Mouse (Mus musculus) right cerebral cortex, adult 2 months (tissue): ENCODE results near the gene Dhdh.
"Not testable (repeated sequence)": the region's sequence is repeated elsewhere in the genome, so short reads cannot be mapped to it uniquely, and the experiment has no call there.

Experiments used
- DNase-seq, 2 experiments: peaks; one replicate each; pipeline ENCODE4 v3.0.0; 2021 to 2022; ENCODE audit warnings: low spot score in 2 of 2

Gene Dhdh

DNA sequence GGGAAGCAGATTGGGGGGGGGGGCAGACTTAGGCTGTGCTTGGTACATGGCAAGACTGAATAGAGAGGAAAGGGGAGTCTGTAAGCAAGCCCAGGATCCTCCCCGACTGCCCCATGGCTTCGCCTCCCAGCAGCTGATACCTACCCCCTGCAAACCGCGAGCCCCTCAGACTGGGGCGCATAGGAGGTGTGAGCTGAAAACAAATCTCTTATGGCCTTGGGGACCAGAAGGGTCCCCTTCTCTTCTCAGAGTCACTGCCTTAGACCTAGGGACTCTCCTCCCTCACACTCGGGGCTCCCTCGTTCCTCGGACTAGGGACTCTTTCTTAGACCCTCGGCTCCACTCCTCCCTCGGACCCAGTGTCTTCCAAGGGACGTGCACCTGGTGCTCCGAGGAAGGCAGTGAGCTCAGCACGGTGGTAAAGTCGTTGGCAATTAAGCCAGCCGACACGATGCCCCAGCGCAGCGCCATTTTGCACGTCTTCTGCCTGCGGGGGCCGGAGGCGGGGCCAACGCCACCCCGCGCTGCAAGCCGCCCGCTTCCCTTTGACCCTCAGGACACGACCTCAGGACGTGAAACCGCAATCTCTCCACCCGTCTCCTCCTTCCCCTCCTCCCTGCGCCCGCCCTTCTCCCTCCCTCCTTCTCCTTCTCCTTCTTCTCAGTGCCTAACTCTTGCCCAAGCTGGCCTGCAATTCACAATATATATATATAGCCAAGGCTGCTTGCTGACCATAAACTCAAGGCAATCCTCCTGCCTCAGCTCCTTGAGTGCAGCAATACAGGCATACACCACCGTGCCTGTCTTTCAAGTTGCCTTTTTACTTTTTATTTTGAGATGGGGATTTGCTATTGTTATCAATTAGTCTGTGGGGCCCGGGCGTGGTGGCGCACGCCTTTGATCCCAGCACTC is at the start of gene Dhdh:
Dhdh (minus strand) TSS at position 513 of the 912 bp plus-strand sequence.
- peak; percentile 36 to 44 for DNase-seq

DNA sequence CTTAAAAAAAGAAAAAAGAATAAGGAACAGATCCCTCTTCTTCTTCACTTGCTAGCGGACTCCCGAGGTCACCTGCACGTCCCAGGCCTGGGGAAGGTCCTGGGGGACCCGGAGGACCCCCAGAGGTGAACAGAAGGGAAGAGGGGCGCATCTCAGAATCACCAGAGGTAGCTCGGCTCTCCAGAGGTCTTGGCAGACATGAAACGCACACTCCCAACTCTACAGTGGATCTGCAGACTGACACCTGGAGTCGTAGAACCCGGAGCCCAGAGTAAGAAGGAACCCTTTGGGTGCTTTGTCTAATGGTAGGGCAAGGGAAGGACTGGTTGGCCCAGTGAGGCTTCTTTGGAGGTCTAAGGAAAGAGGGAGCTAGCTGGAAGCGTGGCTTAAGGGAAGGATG is 49.0 kb upstream of the Dhdh start:
- no peak for DNase-seq

- DNase-seq, result no peak
Measured at GRCm38 (mm10) chr7:45535676-45536075, 47.1 kb upstream of the Dhdh start.

DNA sequence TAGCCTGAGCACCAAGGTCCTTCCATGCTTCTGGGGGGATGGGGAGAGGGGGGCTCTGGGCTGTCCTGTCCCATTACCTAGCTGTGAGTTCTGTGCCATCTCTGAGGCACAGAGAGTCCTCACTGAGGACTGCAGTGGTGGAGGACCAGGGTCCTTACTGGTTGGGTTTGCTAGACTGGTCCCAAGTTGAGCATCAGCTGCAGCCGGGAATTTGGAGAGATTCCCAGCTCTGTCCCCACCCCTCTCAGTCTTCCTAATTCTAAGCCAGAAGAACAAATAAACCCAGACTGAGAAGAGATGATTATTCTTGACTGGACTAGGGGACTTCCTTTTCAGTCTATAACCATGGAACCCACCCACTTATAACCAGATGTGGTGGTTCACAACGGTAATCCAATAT is 42.0 kb upstream of the Dhdh start:
- no peak for DNase-seq

- DNase-seq, result no peak
Measured at GRCm38 (mm10) chr7:45529461-45529860, 40.9 kb upstream of the Dhdh start.

GRCm38 (mm10) chr7:45527169-45527568 is 38.6 kb upstream of the Dhdh start:
- not testable (repeated sequence) for DNase-seq

- no peak for DNase-seq
Measured at GRCm38 (mm10) chr7:45526474-45527120, 38.0 kb upstream of the Dhdh start.

GRCm38 (mm10) chr7:45525809-45526473 is 37.3 kb upstream of the Dhdh start, which contains the start of the genes Ppp1r15a and Plekha4:
Gene Ppp1r15a (minus strand): TSS chr7:45526268.
Gene Plekha4 (plus strand): TSS chr7:45526330.
- DNase-seq, result peak; percentile 96 to 97

DNA sequence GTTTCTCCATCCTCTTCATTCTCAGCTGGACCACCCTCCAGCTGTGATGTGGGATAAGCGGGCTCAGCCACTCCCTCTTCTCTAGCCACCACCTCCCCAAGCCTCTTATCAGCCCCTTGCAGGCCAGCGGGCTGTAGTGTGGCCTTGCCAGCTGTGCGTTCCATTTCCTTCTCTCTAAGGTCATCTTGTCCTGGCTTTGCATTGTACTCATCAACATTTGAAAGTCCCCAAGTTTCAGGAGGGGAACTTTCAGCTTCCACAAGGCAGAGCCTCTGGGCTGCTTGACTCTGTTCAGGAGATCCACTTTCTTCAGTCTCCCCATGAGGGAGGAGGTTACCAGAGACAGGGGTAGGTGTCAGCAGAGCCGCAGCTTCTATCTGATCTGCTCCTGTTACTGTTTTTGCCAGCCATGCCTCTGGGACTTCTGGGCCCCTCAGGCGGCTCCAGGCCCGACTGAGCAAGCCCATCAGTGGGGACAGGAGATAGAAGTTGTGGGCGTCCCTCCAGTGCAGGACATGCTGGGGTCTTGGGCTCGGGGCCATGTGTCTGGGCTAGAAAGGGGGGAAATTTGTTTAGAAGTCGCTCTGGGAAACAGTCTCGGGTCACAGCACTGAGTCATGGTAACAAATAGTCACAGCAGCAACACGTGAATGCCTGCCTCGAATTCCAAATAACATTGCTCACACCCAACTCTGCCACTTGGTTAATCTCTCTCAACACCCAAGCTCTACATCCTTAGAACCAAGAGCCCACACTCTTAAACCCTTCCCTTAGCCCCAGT is 36.4 kb upstream of the Dhdh start:
- peak in 1 of 2 experiments; percentile 21 for DNase-seq

DNA sequence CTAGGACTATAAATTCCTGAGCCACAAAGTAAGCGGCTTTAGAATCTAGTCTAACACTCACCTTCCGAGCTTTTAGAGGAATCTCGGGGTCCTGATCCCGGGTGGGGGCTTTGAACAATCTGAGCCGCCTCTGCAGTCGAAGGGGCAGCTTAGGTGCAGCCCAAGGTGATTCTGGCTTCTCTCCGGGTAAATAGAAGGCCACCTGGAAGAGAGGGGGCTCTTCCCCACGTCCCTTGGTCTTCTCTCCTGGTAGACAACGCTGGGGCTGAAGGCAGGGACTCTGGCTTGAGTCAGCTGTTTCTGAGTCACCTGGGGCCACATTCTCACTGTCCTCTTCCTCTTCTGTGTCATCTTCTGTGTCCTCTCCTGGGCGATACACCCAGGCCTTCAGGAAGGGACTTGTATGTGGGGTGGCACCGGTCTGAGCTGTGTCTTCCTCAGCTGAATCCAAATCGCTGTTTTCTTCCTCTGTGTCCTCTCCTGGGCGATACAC is 35.1 kb upstream of the Dhdh start:
- DNase-seq, result no peak

GRCm38 (mm10) chr7:45522957-45523676 is 34.5 kb upstream of the Dhdh start:
- DNase-seq, result no peak

DNA sequence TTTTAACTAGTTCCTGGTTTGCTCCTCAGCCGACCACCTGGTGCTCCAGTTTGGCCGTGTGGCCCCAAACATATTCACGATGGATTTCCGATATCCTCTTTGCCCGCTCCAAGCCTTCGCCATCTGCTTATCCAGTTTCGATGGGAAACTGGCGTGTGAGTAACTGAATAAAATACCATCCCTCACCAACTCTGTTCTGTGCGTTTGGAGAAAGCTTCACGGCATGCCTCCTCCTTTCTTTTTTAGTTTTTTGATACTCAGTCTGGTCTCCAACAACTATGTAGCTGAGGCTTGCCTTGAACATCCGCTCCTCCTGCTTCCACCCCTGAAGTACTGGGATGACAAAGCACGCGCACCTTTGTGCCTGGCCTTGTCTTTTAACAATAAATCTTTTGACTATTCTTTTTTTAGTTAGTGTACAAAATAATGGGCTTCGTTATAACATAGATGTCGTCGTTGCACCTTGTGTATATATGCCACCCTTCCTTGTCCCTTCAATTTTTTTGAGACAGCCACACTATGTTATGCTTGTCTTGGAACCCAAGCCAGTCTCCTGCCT is 33.7 kb upstream of the Dhdh start:
- DNase-seq, result no peak

DNA sequence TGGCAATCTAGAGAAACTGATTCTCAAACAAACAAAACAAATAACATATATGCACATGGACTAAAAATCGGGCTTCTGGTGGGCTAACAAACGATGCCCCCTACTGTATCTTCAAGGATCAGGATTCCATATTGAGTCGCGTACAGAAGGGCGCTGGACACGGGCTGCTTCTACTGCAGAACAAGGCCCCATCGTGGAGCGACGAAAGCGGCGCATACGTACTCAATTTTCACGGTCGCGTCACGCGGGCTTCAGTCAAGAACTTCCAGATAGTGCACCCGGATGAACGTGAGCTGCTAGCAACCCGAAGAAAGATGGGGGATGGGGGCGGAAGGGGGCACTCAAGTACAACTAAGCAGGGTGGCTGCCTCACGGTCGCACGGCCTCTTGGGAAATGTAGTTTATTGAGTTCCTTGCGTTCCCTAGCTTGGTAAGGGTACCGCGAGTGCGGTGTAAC is 33.2 kb upstream of the Dhdh start:
- peak; percentile 91 to 94 for DNase-seq

- DNase-seq, result no peak
Measured at GRCm38 (mm10) chr7:45520605-45521004, 32.0 kb upstream of the Dhdh start.

- DNase-seq, result no peak
Measured at GRCm38 (mm10) chr7:45519345-45520120, 30.9 kb upstream of the Dhdh start.

DNA sequence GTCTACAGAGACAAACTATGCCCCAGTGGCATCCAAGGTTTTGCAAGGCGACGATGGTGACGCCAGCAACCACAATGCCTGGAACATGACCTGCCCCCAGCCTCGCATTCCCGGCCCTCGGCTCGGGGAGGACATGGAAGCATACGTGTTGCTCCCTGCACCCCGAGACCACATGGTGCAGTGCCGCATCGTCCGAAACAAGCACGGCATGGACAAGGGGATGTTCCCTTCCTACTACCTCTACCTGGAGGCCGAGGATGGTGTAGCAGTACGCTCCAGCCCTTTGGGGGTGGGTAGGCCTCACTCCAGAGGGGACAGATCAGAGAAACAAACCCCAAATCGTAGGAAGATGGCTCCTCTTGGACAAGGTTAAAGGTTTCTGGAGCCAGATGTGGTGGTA is 30.0 kb upstream of the Dhdh start:
- no peak for DNase-seq

DNA sequence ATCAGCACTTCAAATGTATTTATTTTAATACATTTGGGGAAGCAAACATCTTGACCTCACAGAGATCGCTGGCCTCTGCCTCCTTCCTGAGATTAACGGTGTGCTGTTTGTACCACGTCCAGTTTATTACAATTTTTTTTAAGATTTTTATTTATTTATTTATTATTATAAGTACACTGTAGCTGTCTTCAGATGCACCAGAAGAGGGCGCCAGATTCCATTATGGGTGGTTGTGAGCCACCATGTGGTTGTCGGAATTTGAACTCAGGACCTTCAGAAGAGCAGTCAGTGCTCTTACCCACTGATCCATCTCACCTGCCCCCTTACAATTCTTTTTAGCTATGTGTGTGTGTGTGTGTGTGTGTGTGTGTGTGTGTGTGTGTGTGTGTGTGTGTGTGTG is 28.2 kb upstream of the Dhdh start:
- not testable (repeated sequence) for DNase-seq

- no peak for DNase-seq
Measured at GRCm38 (mm10) chr7:45515436-45515835, 26.8 kb upstream of the Dhdh start.

GRCm38 (mm10) chr7:45514411-45514810 is 25.8 kb upstream of the Dhdh start:
- DNase-seq, result no peak
